Mouse (Mus musculus): Measurements from ENCODE around the gene Cacna1d.
A peak's percentile ranks its signal among the peaks of the same experiment; 100 is the strongest.

Gene Cacna1d

GRCm38 (mm10) chr14:30270350-30270749 is 220.9 kb downstream of the Cacna1d start:
- no peak for DNase-seq (ENCODE audit: low spot score in 2 of 2)

- no peak for DNase-seq (ENCODE audit: low spot score in 2 of 2)
Measured at GRCm38 (mm10) chr14:30265728-30266127, 225.5 kb downstream of the Cacna1d start.

- no peak for DNase-seq (ENCODE audit: low spot score in 2 of 2)
Measured at GRCm38 (mm10) chr14:30261561-30262251, 229.5 kb downstream of the Cacna1d start.

GRCm38 (mm10) chr14:30257626-30258025 is 233.6 kb downstream of the Cacna1d start:
- no peak for DNase-seq (ENCODE audit: low spot score in 2 of 2)

- DNase-seq (ENCODE audit: low spot score in 2 of 2), result no peak
Measured at GRCm38 (mm10) chr14:30256486-30256885, 234.8 kb downstream of the Cacna1d start.

GRCm38 (mm10) chr14:30255701-30256400 is 235.4 kb downstream of the Cacna1d start:
- no peak for DNase-seq (ENCODE audit: low spot score in 2 of 2)

- no peak for DNase-seq (ENCODE audit: low spot score in 2 of 2)
Measured at GRCm38 (mm10) chr14:30254776-30255175, 236.5 kb downstream of the Cacna1d start.

- no peak for DNase-seq (ENCODE audit: low spot score in 2 of 2)
Measured at GRCm38 (mm10) chr14:30252824-30253223, 238.4 kb downstream of the Cacna1d start.

- no peak for DNase-seq (ENCODE audit: low spot score in 2 of 2)
Measured at GRCm38 (mm10) chr14:30251351-30251750, 239.9 kb downstream of the Cacna1d start.

GRCm38 (mm10) chr14:30249591-30249990 is 241.7 kb downstream of the Cacna1d start:
- DNase-seq (ENCODE audit: low spot score in 2 of 2), result no peak

GRCm38 (mm10) chr14:30248811-30249210 is 242.4 kb downstream of the Cacna1d start:
- DNase-seq (ENCODE audit: low spot score in 2 of 2), result no peak

- DNase-seq (ENCODE audit: low spot score in 2 of 2), result no peak
Measured at GRCm38 (mm10) chr14:30248121-30248520, 243.1 kb downstream of the Cacna1d start.

GRCm38 (mm10) chr14:30247606-30248005 is 243.6 kb downstream of the Cacna1d start:
- DNase-seq (ENCODE audit: low spot score in 2 of 2), result no peak

GRCm38 (mm10) chr14:30244776-30245175 is 246.5 kb downstream of the Cacna1d start:
- no peak for DNase-seq (ENCODE audit: low spot score in 2 of 2)

GRCm38 (mm10) chr14:30242818-30243205 is 248.4 kb downstream of the Cacna1d start:
- DNase-seq (ENCODE audit: low spot score in 2 of 2), result no peak

GRCm38 (mm10) chr14:30242166-30242817 is 249.0 kb downstream of the Cacna1d start:
- DNase-seq (ENCODE audit: low spot score in 2 of 2), result no peak

- peak in 1 of 2 experiments; percentile 6 for DNase-seq (ENCODE audit: low spot score in 2 of 2)
Measured at GRCm38 (mm10) chr14:30240916-30241515, 250.2 kb downstream of the Cacna1d start.

GRCm38 (mm10) chr14:30238807-30239206 is 252.4 kb downstream of the Cacna1d start:
- peak in 1 of 2 experiments; percentile 1 for DNase-seq (ENCODE audit: low spot score in 2 of 2)

GRCm38 (mm10) chr14:30225161-30225560 is 266.1 kb downstream of the Cacna1d start:
- DNase-seq (ENCODE audit: low spot score in 2 of 2), result peak in 1 of 2 experiments; percentile 1

GRCm38 (mm10) chr14:30222101-30222500 is 269.2 kb downstream of the Cacna1d start:
- peak in 1 of 2 experiments; percentile 2 for DNase-seq (ENCODE audit: low spot score in 2 of 2)

GRCm38 (mm10) chr14:30219851-30220250 is 271.4 kb downstream of the Cacna1d start:
- DNase-seq (ENCODE audit: low spot score in 2 of 2), result peak in 1 of 2 experiments; percentile 2

- peak; percentile 32 to 58 for DNase-seq (ENCODE audit: low spot score in 2 of 2)
Measured at GRCm38 (mm10) chr14:30218114-30218513, 273.1 kb downstream of the Cacna1d start.

Measured in frontal cortex, postnatal 14 days (tissue).